Mouse (Mus musculus) kidney, adult 10 weeks (tissue): ENCODE measurements around the gene Tbxa2r. TPM values are rescaled to one million over a fixed set of nuclear protein-coding genes. Genes with fewer than 3 reads are reported as not detected.

Experiments
- polyA plus RNA-seq: library from polyadenylated mRNA; stranded (reverse); fragments of 350-450 nt; fragmentation: Illumina TruSeq; extraction: RNeasy Lipid Tissue Mini Kit (QIAGEN cat#74804); gene quantifications from one replicate; pipeline ENCODE4 v1.2.3, GENCODE M21; 2014; ENCODE audit warnings: low read depth, low replicate concordance

The Tbxa2r gene
- not detected for polyA plus RNA-seq

GRCm38 (mm10) chr10:81328386-81328785 is at the start of gene Tbxa2r:
Gene Tbxa2r, plus strand, starts transcription at chr10:81328731.

GRCm38 (mm10) chr10:81291511-81292104 is 36.9 kb upstream of the Tbxa2r start, which contains the start of gene Tjp3:
Gene Tjp3, minus strand, starts transcription at chr10:81291581.

DNA sequence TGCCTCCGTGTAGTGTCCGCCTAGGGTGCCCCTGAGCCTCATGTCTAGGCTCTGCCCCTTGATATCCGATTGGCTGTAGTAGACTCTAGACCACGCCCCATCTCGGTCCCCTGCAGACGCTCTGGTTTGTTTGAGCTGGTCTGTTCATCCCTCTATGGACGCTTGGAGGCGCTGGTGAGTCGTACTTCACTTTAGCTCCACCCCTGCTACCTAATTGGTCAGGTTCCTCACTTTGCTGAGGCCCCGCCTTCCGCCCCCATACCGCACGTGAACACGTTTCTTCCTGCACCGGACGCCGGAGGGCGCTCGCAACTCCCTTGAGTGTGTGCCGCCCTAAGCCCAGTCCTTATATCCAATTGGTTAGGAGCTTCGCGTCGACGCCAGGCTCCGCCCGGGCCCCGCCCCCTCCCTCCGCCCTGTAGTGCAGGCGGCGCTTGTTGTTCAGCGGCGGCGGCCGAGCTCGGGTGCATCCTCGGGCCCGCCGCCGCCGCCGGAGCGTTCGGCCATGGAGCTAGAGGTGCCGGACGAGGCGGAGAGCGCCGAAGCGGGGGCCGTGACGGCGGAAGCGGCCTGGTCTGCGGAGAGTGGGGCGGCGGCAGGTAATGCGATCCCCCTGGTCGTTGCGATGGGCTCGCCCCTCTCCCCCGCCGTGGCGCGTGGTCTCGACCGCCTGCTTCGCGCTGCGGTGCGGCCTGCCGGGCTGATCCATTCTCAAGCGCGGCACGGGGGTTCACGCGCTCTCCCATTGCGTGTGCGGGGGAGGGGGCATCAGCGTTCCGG is 35.8 kb upstream of the Tbxa2r start, which contains the start of gene Pip5k1c:
Pip5k1c (plus strand) TSS at position 410 of the 780 bp plus-strand sequence.

GRCm38 (mm10) chr10:81320550-81321347 is 7.8 kb upstream of the Tbxa2r start, which contains the start of gene Cactin:
Gene Cactin, plus strand, starts transcription at chr10:81321103.

DNA sequence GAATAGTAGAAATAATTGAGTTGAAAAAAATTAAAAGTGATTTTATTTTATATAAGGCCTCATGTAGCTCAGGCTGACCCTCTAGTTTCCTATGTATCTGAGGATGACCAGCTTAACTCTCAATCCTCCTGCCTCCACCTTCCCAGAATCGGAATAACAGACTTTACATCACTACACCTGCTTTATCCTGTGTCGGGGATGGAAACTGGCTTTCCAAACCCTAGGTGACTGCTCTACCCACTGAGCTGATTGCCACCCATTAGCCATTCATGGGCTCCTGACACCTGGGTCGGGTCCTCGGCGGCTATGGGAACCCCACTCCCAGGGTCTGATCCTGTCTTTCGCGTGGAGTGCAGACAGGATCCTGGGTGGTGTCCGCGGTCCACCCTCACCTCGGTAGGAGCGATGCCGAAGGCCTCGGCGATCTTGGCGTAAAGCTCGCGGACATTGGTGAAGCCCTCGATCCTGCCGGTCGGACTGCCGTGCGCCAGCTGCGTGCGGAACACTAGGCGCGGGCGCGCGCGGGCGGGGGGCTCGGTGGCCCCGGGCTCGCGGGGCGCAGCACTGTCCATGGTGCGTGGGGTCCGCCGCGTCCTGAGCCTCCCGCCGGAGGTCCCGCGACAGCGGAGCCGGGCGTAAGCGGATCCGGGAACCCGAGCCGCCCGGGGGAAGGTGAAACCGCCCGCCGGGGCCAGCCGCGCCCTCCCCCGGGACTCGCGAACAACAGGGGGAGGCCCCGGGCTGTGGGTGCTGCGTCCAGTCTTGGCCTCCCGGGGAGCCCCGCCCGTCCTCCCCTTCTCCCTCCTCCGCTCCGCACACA is 14.4 kb downstream of the Tbxa2r start, which contains the start of gene Gipc3:
Gipc3 (minus strand) TSS at position 581 of the 820 bp plus-strand sequence.

GRCm38 (mm10) chr10:81350351-81351063 is 22.0 kb downstream of the Tbxa2r start, which contains the start of gene Hmg20b:
Gene Hmg20b, minus strand, starts transcription at chr10:81350480.

GRCm38 (mm10) chr10:81356991-81357844 is 28.7 kb downstream of the Tbxa2r start, which contains the start of gene Mfsd12:
Gene Mfsd12, plus strand, starts transcription at chr10:81357491.

GRCm38 (mm10) chr10:81365672-81366476 is 37.3 kb downstream of the Tbxa2r start, which contains the start of gene 4930404N11Rik:
Gene 4930404N11Rik, minus strand, starts transcription at chr10:81365816.

DNA sequence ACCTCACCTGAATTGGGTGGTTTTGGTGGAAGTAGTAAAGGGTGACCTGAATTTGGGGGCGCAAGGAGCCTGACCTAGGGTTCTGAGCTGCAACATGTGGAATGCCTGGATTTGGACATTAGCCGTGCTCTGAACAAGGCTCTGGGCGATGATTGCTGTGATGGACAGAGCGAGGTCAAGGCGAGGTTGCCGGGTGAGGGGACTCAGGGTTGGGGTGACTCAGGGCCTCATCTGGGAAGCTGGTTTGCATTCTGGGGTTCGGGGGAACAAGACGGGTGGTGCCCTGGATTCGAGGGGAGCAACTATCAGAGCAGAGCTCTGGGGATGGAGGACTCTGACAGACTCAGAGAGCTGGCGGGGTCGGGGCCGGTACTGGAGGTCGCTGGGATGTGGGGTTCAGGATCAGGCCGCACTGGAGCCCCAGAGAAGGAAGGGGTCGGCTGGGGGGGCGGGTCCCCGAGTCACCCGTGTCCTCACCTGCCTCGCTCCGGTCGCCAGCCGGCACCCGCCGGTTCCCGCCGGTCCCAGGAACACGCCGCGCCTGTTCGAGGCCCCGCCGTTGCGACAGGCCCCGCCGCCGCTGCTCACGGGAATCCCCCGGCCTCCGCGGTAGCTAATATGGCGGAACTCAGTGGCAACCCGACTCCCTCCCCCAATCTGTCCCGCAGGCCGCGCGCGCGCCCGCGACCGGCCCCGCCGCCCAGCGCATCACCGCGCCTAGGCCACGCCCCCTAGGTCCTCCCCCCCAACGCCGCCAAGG is 49.4 kb downstream of the Tbxa2r start, which contains the start of gene Fzr1:
Fzr1 (minus strand) TSS at position 724 of the 760 bp plus-strand sequence.

DNA sequence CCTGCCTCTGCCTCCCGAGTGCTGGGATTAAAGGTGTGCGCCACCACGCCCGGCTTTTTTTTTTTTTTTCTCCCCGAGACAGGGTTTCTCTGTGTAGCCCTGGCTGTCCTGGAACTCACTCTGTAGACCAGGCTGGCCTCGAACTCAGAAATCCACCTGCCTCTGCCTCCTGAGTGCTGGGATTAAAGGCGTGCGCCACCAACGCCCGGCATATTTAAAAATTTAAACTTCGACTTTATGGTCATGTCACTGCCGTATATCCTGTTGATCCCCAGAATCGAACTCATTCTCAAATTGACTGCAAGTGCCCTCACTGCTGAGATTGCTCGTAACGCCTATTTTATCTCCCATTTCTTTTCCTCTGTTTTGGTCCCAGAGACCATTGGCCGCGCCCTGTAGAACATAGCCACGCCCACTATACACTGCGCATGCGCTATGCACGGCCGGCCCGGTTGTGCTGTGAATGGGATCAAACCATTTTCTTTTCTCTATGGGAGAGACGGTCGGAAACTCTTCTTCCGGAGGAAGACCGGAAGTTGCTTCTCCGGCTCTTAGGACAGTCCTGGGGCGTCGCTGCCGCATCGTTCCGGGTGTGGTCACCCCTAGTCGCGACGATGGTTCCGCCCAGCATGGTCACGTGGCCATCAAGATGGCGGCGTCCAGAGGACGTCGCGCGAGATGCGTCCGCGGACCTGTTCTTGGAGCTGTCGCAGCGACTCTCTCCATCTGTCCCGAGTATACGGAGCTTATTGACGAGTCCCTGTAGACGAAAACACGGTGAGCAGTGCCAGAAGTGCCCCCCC is 55.5 kb downstream of the Tbxa2r start, which contains the start of the genes Dohh and Gm48551:
Dohh (plus strand) TSS at position 627 of the 803 bp plus-strand sequence.
Gm48551 (plus strand) TSS at position 665 of the 803 bp plus-strand sequence.

Other genes starting within 250 kb of the Tbxa2r start
- gene Creb3l3, start 229.9 kb upstream of the Tbxa2r start, polyA plus RNA-seq: not detected
- 2.1 TPM for gene Map2k2, start 222.8 kb upstream of the Tbxa2r start, polyA plus RNA-seq
- 8.1 TPM for gene Zbtb7a, start 193.5 kb upstream of the Tbxa2r start, polyA plus RNA-seq
- not detected for gene Pias4, start 160.8 kb upstream of the Tbxa2r start, polyA plus RNA-seq
- 6.2 TPM for gene Eef2, start 152.1 kb upstream of the Tbxa2r start, polyA plus RNA-seq
- not detected for gene Dapk3, start 145.7 kb upstream of the Tbxa2r start, polyA plus RNA-seq
- gene 4930442H23Rik, start 144.9 kb upstream of the Tbxa2r start, polyA plus RNA-seq: not detected
- not detected for gene Nmrk2, start 126.7 kb upstream of the Tbxa2r start, polyA plus RNA-seq
- not detected for gene Atcay, start 97.9 kb upstream of the Tbxa2r start, polyA plus RNA-seq
- gene Zfr2, start 95.6 kb upstream of the Tbxa2r start, polyA plus RNA-seq: 0.20 TPM
- not detected for gene Matk, start 75.8 kb upstream of the Tbxa2r start, polyA plus RNA-seq
- gene Mrpl54, start 61.8 kb upstream of the Tbxa2r start, polyA plus RNA-seq: 1.6 TPM
- gene Apba3, start 61.8 kb upstream of the Tbxa2r start, polyA plus RNA-seq: not detected
- 2.5 TPM for gene Tjp3, start 37.1 kb upstream of the Tbxa2r start, polyA plus RNA-seq
- gene Pip5k1c, start 35.8 kb upstream of the Tbxa2r start, polyA plus RNA-seq: 1.1 TPM
- gene Cactin, start 7.6 kb upstream of the Tbxa2r start, polyA plus RNA-seq: 0.16 TPM
- gene Gipc3, start 14.5 kb downstream of the Tbxa2r start, polyA plus RNA-seq: not detected
- gene Hmg20b, start 21.7 kb downstream of the Tbxa2r start, polyA plus RNA-seq: 5.1 TPM
- gene Mfsd12, start 28.8 kb downstream of the Tbxa2r start, polyA plus RNA-seq: 0.24 TPM
- gene 4930404N11Rik, start 37.1 kb downstream of the Tbxa2r start, polyA plus RNA-seq: not detected
- not detected for gene Fzr1, start 49.8 kb downstream of the Tbxa2r start, polyA plus RNA-seq
- gene Dohh, start 55.7 kb downstream of the Tbxa2r start, polyA plus RNA-seq: not detected
- not detected for gene Gm48551, start 55.7 kb downstream of the Tbxa2r start, polyA plus RNA-seq
- gene Gm48552, start 60.3 kb downstream of the Tbxa2r start, polyA plus RNA-seq: not detected
- gene Smim24, start 64.3 kb downstream of the Tbxa2r start, polyA plus RNA-seq: 25.1 TPM
- gene Nfic, start 126.9 kb downstream of the Tbxa2r start, polyA plus RNA-seq: 11.8 TPM
- not detected for gene Celf5, start 154.0 kb downstream of the Tbxa2r start, polyA plus RNA-seq
- 0.53 TPM for gene Ncln, start 167.7 kb downstream of the Tbxa2r start, polyA plus RNA-seq
- gene S1pr4, start 171.4 kb downstream of the Tbxa2r start, polyA plus RNA-seq: not detected
- gene Gna15, start 195.5 kb downstream of the Tbxa2r start, polyA plus RNA-seq: not detected
- gene Gna11, start 216.5 kb downstream of the Tbxa2r start, polyA plus RNA-seq: 2.5 TPM
- 18.4 TPM for gene Aes, start 230.8 kb downstream of the Tbxa2r start, polyA plus RNA-seq
- gene Tle2, start 245.8 kb downstream of the Tbxa2r start, polyA plus RNA-seq: 6.3 TPM